Mouse (Mus musculus) CH12.LX (cell line): Measurements from ENCODE around the gene Dnah3. TPM values are rescaled to one million over a fixed set of nuclear protein-coding genes. Genes with fewer than 3 reads are reported as not detected.

Experiments
- DNase-seq: peaks from one replicate; pipeline ENCODE4 v3.0.0-alpha.2; 2013; ENCODE audit errors: extremely low read depth
- H3K27ac ChIP-seq: 2 replicates; pipeline ENCODE4 v1.5.1; 2012; ENCODE audit warnings: low read depth, mild to moderate bottlenecking, control low read depth, moderate library complexity; ENCODE audit not compliant: insufficient read depth
- H3K27me3 ChIP-seq: replicated peaks from 2 replicates; pipeline ENCODE3; 2012; ENCODE audit warnings: inconsistent platforms
- H3K36me3 ChIP-seq, 2 experiments: replicated peaks in 1 of 2; 2 replicates each; pipeline versions ENCODE3 to v1.6.1; 2012; ENCODE audit warnings: inconsistent platforms in 1 of 2, low read length in 1 of 2, mild to moderate bottlenecking in 1 of 2, mixed read lengths in 1 of 2, moderate library complexity in 1 of 2; ENCODE audit not compliant: control insufficient read depth in 1 of 2, insufficient read depth in 1 of 2
- H3K4me1 ChIP-seq, 2 experiments: 2 replicates each; pipeline ENCODE4 v1.6.1; 2012; ENCODE audit warnings: inconsistent platforms in 1 of 2, moderate library complexity in 1 of 2; ENCODE audit not compliant: insufficient read depth in 2 of 2, control insufficient read depth in 1 of 2
- H3K4me2 ChIP-seq: 2 replicates; pipeline ENCODE4 v1.6.1; 2012; ENCODE audit warnings: low read depth, mild to moderate bottlenecking, control low read depth; ENCODE audit not compliant: poor library complexity, insufficient read depth, severe bottlenecking
- H3K4me3 ChIP-seq, 3 experiments: fragments of 150-350 bp in 1 of 3; sonication (generic) in 1 of 3; replicated peaks in 1 of 3; 2 replicates each; pipeline versions ENCODE3 to v1.5.1; 2011 to 2012; ENCODE audit warnings: low read depth in 2 of 3, low read length in 2 of 3, mild to moderate bottlenecking in 2 of 3, moderate library complexity in 2 of 3, control low read depth in 1 of 3, improper control_type of control experiment in 1 of 3, inconsistent platforms in 1 of 3, mixed read lengths in 1 of 3; ENCODE audit not compliant: poor library complexity in 1 of 3
- H3K79me2 ChIP-seq: replicated peaks from 2 replicates; pipeline ENCODE4 v1.6.1; 2012; ENCODE audit warnings: mild to moderate bottlenecking, moderate library complexity; ENCODE audit not compliant: control insufficient read depth, poor library complexity, insufficient read depth, severe bottlenecking; ENCODE audit errors: extremely low read depth
- H3K9ac ChIP-seq: 2 replicates; pipeline ENCODE4 v1.6.1; 2012; ENCODE audit warnings: low read depth, mild to moderate bottlenecking, control low read depth, moderate library complexity; ENCODE audit not compliant: insufficient read depth
- H3K9me3 ChIP-seq: replicated peaks from 2 replicates; pipeline ENCODE3; 2012; ENCODE audit warnings: low read length, inconsistent platforms, mixed read lengths
- CHD1 ChIP-seq: IDR thresholded peaks from 2 replicates; pipeline ENCODE4 v1.6.1; 2012; ENCODE audit warnings: low read depth, low read length, improper control_type of control experiment, inconsistent platforms
- CTCF ChIP-seq, 2 experiments: IDR thresholded peaks in 1 of 2; conservative IDR thresholded peaks in 1 of 2; 2 replicates each; pipeline ENCODE4 v1.5.1; 2011 to 2012; ENCODE audit warnings: low read depth in 2 of 2, low read length in 2 of 2, improper control_type of control experiment in 1 of 2, inconsistent platforms in 1 of 2, mild to moderate bottlenecking in 1 of 2, moderate library complexity in 1 of 2
- ETS1 ChIP-seq: conservative IDR thresholded peaks from 2 replicates; pipeline ENCODE4 v1.6.1; 2012; ENCODE audit warnings: low read depth, mild to moderate bottlenecking, inconsistent platforms, low read length, improper control_type of control experiment, moderate library complexity
- JUN ChIP-seq: IDR thresholded peaks from 2 replicates; pipeline ENCODE4 v1.6.1; 2011; ENCODE audit warnings: low read depth, mild to moderate bottlenecking, low read length, improper control_type of control experiment, moderate library complexity; ENCODE audit not compliant: insufficient read depth
- JUND ChIP-seq: conservative IDR thresholded peaks from 2 replicates; pipeline ENCODE4 v1.6.1; 2011; ENCODE audit warnings: low read depth, low read length, improper control_type of control experiment
- MAFK ChIP-seq: IDR thresholded peaks from 2 replicates; pipeline ENCODE4 v1.6.1; 2011; ENCODE audit warnings: low read length, improper control_type of control experiment; ENCODE audit not compliant: insufficient replicate concordance
- MAX ChIP-seq: IDR thresholded peaks from 2 replicates; pipeline ENCODE4 v1.6.1; 2011; ENCODE audit warnings: low read length, improper control_type of control experiment
- MAZ ChIP-seq: IDR thresholded peaks from 2 replicates; pipeline ENCODE4 v1.6.1; 2012; ENCODE audit warnings: low read depth, mild to moderate bottlenecking, inconsistent platforms, low read length, improper control_type of control experiment, moderate library complexity
- MEF2A ChIP-seq: IDR thresholded peaks from 2 replicates; pipeline ENCODE4 v1.6.1; 2014; ENCODE audit warnings: low read depth, mild to moderate bottlenecking, inconsistent platforms, low read length, improper control_type of control experiment, borderline replicate concordance
- NRF1 ChIP-seq: IDR thresholded peaks from 2 replicates; pipeline ENCODE4 v1.6.1; 2014; ENCODE audit warnings: low read depth, mild to moderate bottlenecking, inconsistent platforms, low read length, improper control_type of control experiment, moderate library complexity
- POLR2A ChIP-seq: IDR thresholded peaks from 2 replicates; pipeline ENCODE4 v1.6.1; 2011; ENCODE audit warnings: low read depth, mild to moderate bottlenecking, improper control_type of control experiment, low read length
- POLR2AphosphoS2 ChIP-seq: IDR thresholded peaks from 2 replicates; pipeline ENCODE4 v1.6.1; 2011; ENCODE audit warnings: low read depth, low read length, improper control_type of control experiment
- RAD21 ChIP-seq: IDR thresholded peaks from 2 replicates; pipeline ENCODE4 v1.6.1; 2011; ENCODE audit warnings: low read depth, mild to moderate bottlenecking, low read length, improper control_type of control experiment, moderate library complexity
- SIN3A ChIP-seq: IDR thresholded peaks from 2 replicates; pipeline ENCODE4 v1.6.1; 2012; ENCODE audit warnings: low read length, improper control_type of control experiment, inconsistent platforms
- TBP ChIP-seq: conservative IDR thresholded peaks from 2 replicates; pipeline ENCODE4 v1.6.1; 2011; ENCODE audit warnings: low read depth, low read length, improper control_type of control experiment
- TCF12 ChIP-seq: IDR thresholded peaks from 2 replicates; pipeline ENCODE4 v1.6.1; 2014; ENCODE audit warnings: low read depth, mild to moderate bottlenecking, inconsistent platforms, low read length, improper control_type of control experiment
- UBTF ChIP-seq: IDR thresholded peaks from 2 replicates; pipeline ENCODE4 v1.6.1; 2012; ENCODE audit warnings: low read depth, mild to moderate bottlenecking, inconsistent platforms, low read length, improper control_type of control experiment, moderate library complexity
- USF1 ChIP-seq: IDR thresholded peaks from 2 replicates; pipeline ENCODE4 v1.6.1; 2014; ENCODE audit warnings: low read depth, mild to moderate bottlenecking, inconsistent platforms, low read length, improper control_type of control experiment
- ZMIZ1 ChIP-seq: IDR thresholded peaks from 2 replicates; pipeline ENCODE4 v1.6.1; 2012; ENCODE audit warnings: low read depth, mild to moderate bottlenecking, inconsistent platforms, low read length, improper control_type of control experiment
- dilution Hi-C: fragments of 300-500 bp; cut with MboI; formaldehyde crosslinking; loops from 2 replicates; pipeline ENCODE4 v1.14.3; 2020; ENCODE audit warnings: low sequenced_read_pairs; ENCODE audit not compliant: extremely low pct_unique_long_range_greater_than_20kb, extremely low pct_ligation_motif_present
- in situ Hi-C: fragments of 300-500 bp; cut with MboI; formaldehyde crosslinking; loops from 3 replicates; pipeline ENCODE4 v1.14.3; 2019; ENCODE audit warnings: low sequenced_read_pairs, low pct_ligation_motif_present, low pct_unique_long_range_greater_than_20kb, mixed read lengths
- polyA plus RNA-seq: library from polyadenylated mRNA; unstranded; fragments of >175 nt; gene quantifications from 2 replicates; pipeline ENCODE4 v1.2.1, GENCODE M21; 2012; ENCODE audit warnings: low read depth; ENCODE audit not compliant: insufficient read length
- total RNA-seq, 2 experiments: library from RNA; depleted of rRNA; stranded (reverse); fragments of 300-350 nt in 1 of 2; fragments of >200 nt in 1 of 2; gene quantifications; 2 replicates each; pipeline ENCODE4 v1.2.3; 2012 to 2014

Dnah3 gene
- total and polyA plus RNA-seq, 3 experiments: not detected

GRCm38 (mm10) chr7:120117529-120117928 is 22.4 kb upstream of the Dnah3 start:
- no peaks in the 10 kb centered on the region for H3K4me1 ChIP-seq
- in situ Hi-C loops: loop anchor here (25.0 kb wide), 1 partner anchor 520 kb away; the partner anchor contains the start of gene Uqcrc2
- TF ChIP-seq POLR2A (no peak), CTCF (conservative IDR thresholded peaks at IDR 0.05 in 1 of 2, IDR thresholded peaks at IDR 0.05 in 1 of 2; ENCODE audit: low read depth in 2 of 2, low read length in 2 of 2) (no peak), ETS1 (no peak), MEF2A (no peak), JUND (no peak), ZMIZ1 (no peak), TBP (no peak), MAX (no peak), SIN3A (no peak), JUN (no peak), USF1 (no peak), NRF1 (no peak), TCF12 (no peak), UBTF (no peak), MAFK (no peak)
- TF ChIP-seq, all 38 proteins: peak for 0
- H3K79me2 ChIP-seq: no peaks in the 10 kb centered on the region
- H3K9ac ChIP-seq: no peak overlapping the region
- H3K4me3 ChIP-seq: no peak overlapping the region
- no peak for DNase-seq
- no peaks in the 10 kb centered on the region for H3K36me3 ChIP-seq
- H3K9me3 ChIP-seq: no peaks in the 10 kb centered on the region
- H3K27ac ChIP-seq: no peak overlapping the region
- H3K4me2 ChIP-seq: no peak overlapping the region
- H3K27me3 ChIP-seq: no peaks in the 10 kb centered on the region
- dilution Hi-C loops: no loop called here

DNA sequence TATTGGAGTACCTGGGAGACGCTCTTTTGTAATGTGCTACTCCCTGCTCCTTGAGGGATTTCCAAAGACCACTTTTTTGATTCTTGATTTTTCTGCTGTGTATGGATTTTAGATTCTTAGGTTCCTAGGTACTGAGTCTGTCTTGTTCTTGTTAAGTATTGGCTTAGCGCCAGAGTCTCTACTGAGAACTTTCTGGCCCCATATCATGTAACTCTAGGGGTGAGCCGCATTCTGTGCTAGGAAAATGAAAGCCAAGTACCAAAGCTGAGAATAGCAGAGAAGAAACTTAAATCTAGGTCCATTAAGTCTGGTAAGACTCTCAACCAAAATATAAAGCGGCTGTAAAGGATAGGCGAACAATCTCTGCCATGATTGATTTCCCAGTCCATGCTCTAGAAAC is 21.9 kb upstream of the Dnah3 start:
- dilution Hi-C loops (no loop called here), in situ Hi-C loops (loop anchor here (25.0 kb wide), 1 partner anchor 520 kb away; the partner anchor contains the start of gene Uqcrc2)
- H3K4me3 ChIP-seq: no peak overlapping the region
- H3K27ac ChIP-seq: no peak overlapping the region
- no peak overlapping the region for H3K4me2 ChIP-seq
- no peaks in the 10 kb centered on the region for H3K27me3 ChIP-seq
- DNase-seq: no peak
- H3K79me2 ChIP-seq: no peaks in the 10 kb centered on the region
- no peak for TF ChIP-seq NRF1
- TF ChIP-seq UBTF: no peak
- TF ChIP-seq POLR2A: no peak
- TF ChIP-seq MEF2A: no peak
- no peak for TF ChIP-seq CHD1
- TF ChIP-seq MAFK: no peak
- TF ChIP-seq POLR2AphosphoS2: no peak
- TF ChIP-seq MAZ: no peak
- no peak for TF ChIP-seq RAD21
- TF ChIP-seq JUN: no peak
- H3K9ac ChIP-seq: no peak overlapping the region
- no peaks in the 10 kb centered on the region for H3K36me3 ChIP-seq
- H3K9me3 ChIP-seq: no peaks in the 10 kb centered on the region
- H3K4me1 ChIP-seq: no peaks in the 10 kb centered on the region
